Mouse (Mus musculus) ovary, postnatal 36 days (tissue): Measurements from ENCODE around the gene Tex35.

Experiments used
- DNase-seq: peaks from one replicate; pipeline ENCODE4 v3.0.0; 2022; ENCODE audit warnings: low spot score, mixed read lengths

The Tex35 gene

GRCm38 (mm10) chr1:157049886-157050285 is 58.6 kb downstream of the Tex35 start:
- DNase-seq, result no peak
